Mouse (Mus musculus): ENCODE measurements around the gene Nras.
A peak's percentile ranks its signal among the peaks of the same experiment; 100 is the strongest.

GRCm38 (mm10) chr3:103026174-103026573, 31.9 kb upstream of the Nras start:
- TF ChIP-seq CTCF (IDR thresholded peaks at IDR 0.05; ENCODE audit: extremely low read depth, insufficient read depth, insufficient read length, insufficient replicate concordance): peak; percentile 1; the same call in 1 of the 2 replicates
- no peak for TF ChIP-seq POLR2A (IDR thresholded peaks at IDR 0.05; ENCODE audit: low read depth, low read length)
